In genomic region chr3:73724869-73725268, GRCm38 (mm10) we compare ENCODE assay signal across 32 mouse cellular contexts. TPM values are rescaled to one million over a fixed set of nuclear protein-coding genes. Genes with fewer than 3 reads are reported as not detected.
"Had no signal": no experiment of that assay in that cellular context is flagged by ENCODE, and none has a peak within 500 bp of the region (broad histone marks: within the 10 kb centered on the region; RNA-seq: fewer than 3 reads in every experiment).

No protein-coding gene starts in this region.

- H3K4me3 ChIP-seq: heart, embryonic 10.5 days; heart, embryonic 12.5 days; heart, embryonic 13.5 days; heart, embryonic 15.5 days; hindbrain, embryonic 10.5 days; hindbrain, embryonic 12.5 days; hindbrain, embryonic 13.5 days; hindbrain, embryonic 15.5 days; kidney, embryonic 15.5 days; layer of hippocampus, adult 2 months; left cerebral cortex, adult 2 months had no signal

- DNase-seq: heart, postnatal 10 days; heart, postnatal 14 days; heart, postnatal 36 days; heart, postnatal 4 days; kidney, adult 11 months; kidney, adult 18-20 months; kidney, adult 2 months; kidney, adult 8-10 months; kidney, adult 9 months; kidney, postnatal 10 days; kidney, postnatal 14 days; kidney, postnatal 25 days; kidney, postnatal 36 days; kidney, postnatal 4 days; layer of hippocampus, adult 9-11 months; layer of hippocampus, postnatal 36 days had no signal

- H3K4me2 ChIP-seq: heart, embryonic 11.5 days; heart, embryonic 12.5 days; heart, embryonic 13.5 days; heart, embryonic 15.5 days; hindbrain, embryonic 12.5 days; hindbrain, embryonic 13.5 days; hindbrain, embryonic 15.5 days; kidney, embryonic 15.5 days had no signal

- H3K4me1 ChIP-seq: heart, embryonic 10.5 days; heart, embryonic 12.5 days; heart, embryonic 13.5 days; heart, embryonic 15.5 days; hindbrain, embryonic 10.5 days; hindbrain, embryonic 12.5 days; hindbrain, embryonic 13.5 days; hindbrain, embryonic 15.5 days; kidney, embryonic 15.5 days had no signal

- ATAC-seq: hindbrain, embryonic 16.5 days; hindbrain, postnatal 0 days; inflammation-experienced regulatory T-cells, adult 6 months had no signal

- H3K9ac ChIP-seq: heart, embryonic 12.5 days; heart, embryonic 13.5 days; heart, embryonic 15.5 days; hindbrain, embryonic 12.5 days; hindbrain, embryonic 13.5 days; hindbrain, embryonic 15.5 days; kidney, embryonic 15.5 days had no signal

- H3K27ac ChIP-seq: heart, embryonic 10.5 days; heart, embryonic 13.5 days; heart, embryonic 15.5 days; hindbrain, embryonic 10.5 days; hindbrain, embryonic 12.5 days; hindbrain, embryonic 13.5 days; hindbrain, embryonic 15.5 days; hindbrain, postnatal 0 days; kidney, embryonic 15.5 days; kidney, postnatal 0 days; layer of hippocampus, adult 2 months; left cerebral cortex, adult 2 months had no signal

- H3K36me3 ChIP-seq: heart, embryonic 10.5 days; heart, embryonic 12.5 days; heart, embryonic 13.5 days; heart, embryonic 15.5 days; hindbrain, embryonic 10.5 days; hindbrain, embryonic 12.5 days; hindbrain, embryonic 13.5 days; hindbrain, embryonic 15.5 days; kidney, embryonic 15.5 days had no signal

- H3K27me3 ChIP-seq: heart, embryonic 12.5 days; heart, embryonic 13.5 days; heart, embryonic 15.5 days; hindbrain, embryonic 12.5 days; hindbrain, embryonic 13.5 days; hindbrain, embryonic 15.5 days; kidney, embryonic 15.5 days had no signal

- H3K9me3 ChIP-seq: heart, embryonic 10.5 days; heart, embryonic 12.5 days; heart, embryonic 13.5 days; heart, embryonic 15.5 days; hindbrain, embryonic 10.5 days; hindbrain, embryonic 12.5 days; hindbrain, embryonic 13.5 days; hindbrain, embryonic 15.5 days; kidney, embryonic 15.5 days had no signal

RNA-seq across cellular contexts. Expression of gene Bche, which starts 16.7 kb away (rescaled TPM):
- polyA plus RNA-seq: inflammation-experienced regulatory T-cells, adult 6 months had no signal
